Mouse (Mus musculus) liver, embryonic 18 days (tissue): ENCODE data around the gene Ebf3. TPM values are rescaled to one million over a fixed set of nuclear protein-coding genes. Genes with fewer than 3 reads are reported as not detected.

Experiments
- polyA plus RNA-seq: library from polyadenylated mRNA; depleted of rRNA; stranded (reverse); fragments of >200 nt; gene quantifications from 2 replicates; pipeline ENCODE4 v1.2.3, GENCODE M21; 2012; rRNA removed

Gene Ebf3
- polyA plus RNA-seq = 0.01 and 0.02 TPM in 2 replicates

DNA sequence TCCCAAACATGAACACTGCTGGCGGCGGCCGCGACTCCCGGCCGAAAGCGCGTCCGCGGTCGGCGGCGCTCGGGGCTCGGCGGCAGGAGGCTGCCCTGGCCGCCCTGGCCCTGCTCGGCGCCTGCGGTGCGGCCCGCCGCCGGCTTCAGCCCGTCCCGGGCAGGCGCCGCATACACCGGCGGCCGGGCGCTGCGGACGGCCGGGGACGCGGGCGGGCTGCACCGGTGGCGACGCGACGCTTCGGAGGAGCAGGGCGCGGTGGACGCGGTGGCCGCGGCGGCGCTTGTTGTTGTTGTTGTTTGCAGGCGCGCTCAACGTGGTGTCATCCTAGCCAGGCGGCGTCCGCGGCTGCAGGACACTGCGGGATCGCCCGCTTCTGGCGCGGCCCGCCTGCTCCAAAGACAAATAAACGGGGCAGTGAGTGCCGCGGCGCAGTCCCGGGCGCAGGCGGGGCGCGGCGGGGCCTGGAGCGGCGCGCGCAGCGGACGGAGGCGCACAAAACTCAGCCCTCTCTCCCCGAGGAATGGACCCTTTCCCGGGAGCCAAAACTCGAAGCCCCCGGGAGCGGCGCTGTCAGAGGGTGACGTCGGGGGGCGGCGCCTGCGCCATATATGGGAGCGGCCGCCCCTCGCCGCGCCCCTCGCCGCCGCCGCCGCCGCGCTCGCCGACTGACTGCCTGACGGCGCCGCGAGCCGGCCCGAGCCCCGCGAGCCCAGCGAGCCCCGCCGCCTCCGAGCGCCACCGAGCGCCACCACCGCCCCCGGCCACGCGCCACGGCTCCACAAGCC lies at the start of gene Ebf3:
Gene Ebf3 (minus strand): TSS at position 542 of the 788 bp plus-strand sequence.

Other genes with a start within 250 kb of the Ebf3 start
- 6.5 and 6.9 TPM in 2 replicates for gene 9430038I01Rik, start 96.3 kb upstream of the Ebf3 start, polyA plus RNA-seq
- 38.1 and 39.2 TPM in 2 replicates for gene Glrx3, start 123.2 kb upstream of the Ebf3 start, polyA plus RNA-seq